Mouse (Mus musculus) T-helper 17 cell (primary cell): ENCODE data around the gene Lrrc8b.

ENCODE experiments used
- in situ Hi-C, 2 experiments: fragments of 300-600 bp; cut with MboI, MseI; formaldehyde crosslinking; loops; 1 replicate in 1 of 2; 2 replicates in 1 of 2; pipeline ENCODE4 v1.15.1; 2025; ENCODE audit warnings: high pct_unique_total_duplicates in 2 of 2

Lrrc8b gene

GRCm38 (mm10) chr5:105472983-105473705 is 57.6 kb downstream of the Lrrc8b start:
- in situ Hi-C loops = no loop called here

DNA sequence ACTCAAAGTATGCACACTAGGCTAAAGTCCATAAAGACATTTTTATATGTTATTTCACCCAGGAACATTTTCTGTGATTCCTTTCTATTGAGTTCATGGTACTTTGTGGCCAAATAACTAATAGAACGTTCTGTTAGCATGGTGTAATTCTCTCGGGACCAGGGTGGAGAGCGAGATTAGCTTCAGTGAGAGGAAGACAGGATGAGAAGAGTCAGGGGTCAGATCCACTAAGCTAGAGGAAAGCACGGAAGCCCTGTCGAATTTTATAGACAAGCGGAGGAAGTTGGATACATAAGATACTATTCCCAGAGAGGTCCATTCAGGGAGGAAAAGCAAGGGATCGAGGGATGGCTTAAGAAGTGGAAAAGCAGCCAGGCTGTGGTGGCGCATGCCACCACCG is 62.0 kb downstream of the Lrrc8b start:
- in situ Hi-C loops = no loop called here

- in situ Hi-C loops = no loop called here
These were observed 64.1 kb downstream of the Lrrc8b start for GRCm38 (mm10) chr5:105479673-105480072.

- in situ Hi-C loops = no loop called here
These were observed 65.0 kb downstream of the Lrrc8b start for GRCm38 (mm10) chr5:105480561-105480960.

- in situ Hi-C loops = no loop called here
These were observed 68.1 kb downstream of the Lrrc8b start for GRCm38 (mm10) chr5:105483632-105484031.

- in situ Hi-C loops = no loop called here
These were observed 68.7 kb downstream of the Lrrc8b start for GRCm38 (mm10) chr5:105484247-105484646.

DNA sequence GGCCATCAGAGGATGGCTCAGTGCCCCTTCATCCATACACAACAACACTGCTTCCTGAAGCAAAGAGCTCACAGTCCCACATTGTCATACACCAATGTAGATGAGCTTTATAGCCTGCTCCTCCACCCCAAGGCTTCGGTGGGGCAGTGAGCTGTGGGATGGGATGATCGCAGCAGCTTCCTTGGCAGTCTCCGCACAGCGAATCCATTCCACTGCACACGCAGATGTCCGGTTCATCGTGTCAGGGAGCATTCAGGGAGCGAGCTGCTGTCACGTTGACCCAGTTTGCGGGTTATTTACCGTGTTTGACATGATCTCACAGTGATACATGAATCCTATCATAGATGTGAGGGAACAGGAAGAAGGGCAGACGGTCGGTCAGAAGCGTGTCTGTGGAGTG is 69.3 kb downstream of the Lrrc8b start:
- in situ Hi-C loops = no loop called here

DNA sequence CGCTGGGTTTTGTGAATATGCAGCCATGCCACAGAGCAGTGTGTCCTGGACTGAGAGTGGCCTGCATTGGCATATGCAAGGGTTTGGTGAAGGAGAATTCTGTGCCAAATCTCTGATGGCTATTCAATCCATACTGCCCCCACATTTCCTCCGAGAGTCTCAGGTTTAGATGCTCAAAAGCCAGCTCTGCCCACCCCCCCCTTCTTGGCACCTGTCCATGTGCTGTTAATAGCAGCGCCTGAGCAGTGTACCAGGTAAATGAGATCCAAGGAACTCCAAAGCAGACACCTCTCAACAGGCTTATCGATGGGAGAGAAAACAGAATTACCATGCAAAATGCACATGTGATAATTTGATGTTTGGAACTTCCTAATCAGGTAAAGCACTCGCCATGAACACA is 74.6 kb downstream of the Lrrc8b start:
- in situ Hi-C loops = loop anchor here (5.0 to 10.0 kb wide), 3 partner anchors 83 to 375 kb away; no protein-coding TSS in a partner anchor

- in situ Hi-C loops = loop anchor here (5.0 to 10.0 kb wide), 3 partner anchors 84 to 373 kb away; no protein-coding TSS in a partner anchor
These were observed 75.8 kb downstream of the Lrrc8b start for GRCm38 (mm10) chr5:105491389-105491788.

- in situ Hi-C loops = loop anchor here (5.0 to 10.0 kb wide), 3 partner anchors 85 to 372 kb away; no protein-coding TSS in a partner anchor
These were observed 77.0 kb downstream of the Lrrc8b start for GRCm38 (mm10) chr5:105492367-105493246.

DNA sequence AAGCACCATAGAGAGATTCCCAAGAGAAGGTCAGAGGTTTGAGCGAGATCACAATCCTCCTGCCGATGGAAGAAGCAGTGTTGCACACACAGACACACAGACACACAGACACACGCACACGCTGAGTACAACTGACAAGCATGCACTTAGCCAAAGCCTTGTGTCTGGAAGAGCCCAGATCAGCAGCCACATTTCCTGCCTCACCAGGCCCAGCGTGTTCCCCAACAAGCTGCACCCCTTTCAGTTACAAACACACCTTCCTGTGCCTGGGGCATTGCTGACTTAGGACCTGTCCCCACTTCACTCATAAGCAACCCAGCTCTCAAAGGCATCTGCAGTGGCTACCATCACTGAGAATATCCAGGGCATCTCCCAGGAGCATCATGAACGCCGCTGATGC is 77.8 kb downstream of the Lrrc8b start:
- in situ Hi-C loops = loop anchor here (5.0 to 10.0 kb wide), 3 partner anchors 86 to 371 kb away; no protein-coding TSS in a partner anchor

- in situ Hi-C loops = loop anchor here (5.0 to 10.0 kb wide), 3 partner anchors 87 to 370 kb away; no protein-coding TSS in a partner anchor
These were observed 78.8 kb downstream of the Lrrc8b start for GRCm38 (mm10) chr5:105494246-105494917.

DNA sequence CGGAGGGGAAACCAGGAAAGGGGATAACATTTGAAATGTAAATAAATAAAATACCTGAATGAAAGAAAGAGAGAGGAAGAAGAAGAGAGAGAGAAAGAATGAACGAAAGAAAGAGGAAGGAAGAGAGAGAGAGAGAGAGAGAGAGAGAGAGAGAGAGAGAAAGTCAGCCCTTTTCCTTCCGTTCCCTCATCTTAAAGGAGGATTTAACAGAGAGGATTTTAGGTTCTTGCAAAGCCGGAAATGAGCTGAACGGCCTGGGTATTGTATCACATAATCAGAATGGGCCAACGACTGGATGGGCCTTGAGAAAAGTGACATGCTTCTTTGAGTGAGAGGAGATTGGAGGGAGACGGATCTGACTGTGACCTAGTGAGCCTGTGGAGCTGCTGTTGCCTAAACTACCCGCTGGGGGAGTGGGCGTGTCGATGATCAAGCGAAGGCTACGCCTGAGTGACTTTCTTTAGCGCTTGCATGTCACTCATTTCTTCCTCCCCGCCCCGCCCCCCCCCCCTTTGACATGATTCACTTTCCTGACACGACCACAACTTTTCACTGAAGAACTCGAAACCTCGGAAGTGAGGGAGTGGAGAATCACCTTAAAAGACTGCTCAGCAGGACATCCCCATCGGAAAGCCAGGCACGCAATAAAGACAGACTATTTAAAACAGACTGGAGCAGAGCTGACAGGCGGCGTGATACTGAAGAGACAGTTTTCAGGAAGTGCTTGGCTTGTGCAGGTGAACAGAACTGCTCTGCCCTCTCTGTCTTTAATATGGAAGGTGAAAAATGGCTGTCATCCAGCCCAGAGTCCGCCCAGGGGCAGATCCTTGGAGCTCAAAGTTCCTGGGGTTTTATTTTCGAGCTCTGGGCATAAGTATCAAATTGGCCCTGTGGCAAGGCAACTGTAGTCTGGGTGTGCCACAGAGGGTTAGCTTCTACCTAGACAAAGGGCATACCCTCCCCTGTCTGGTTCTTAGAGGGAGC is 79.6 kb downstream of the Lrrc8b start:
- in situ Hi-C loops = loop anchor here (5.0 to 10.0 kb wide), 6 partner anchors 88 to 377 kb away; no protein-coding TSS in a partner anchor

- in situ Hi-C loops = loop anchor here (5.0 to 10.0 kb wide), 5 partner anchors 151 to 376 kb away; no protein-coding TSS in a partner anchor
These were observed 80.6 kb downstream of the Lrrc8b start for GRCm38 (mm10) chr5:105496133-105496532.

GRCm38 (mm10) chr5:105496586-105496985 is 81.0 kb downstream of the Lrrc8b start:
- in situ Hi-C loops = loop anchor here (5.0 to 10.0 kb wide), 5 partner anchors 151 to 376 kb away; no protein-coding TSS in a partner anchor

- in situ Hi-C loops = loop anchor here (5.0 to 10.0 kb wide), 5 partner anchors 149 to 374 kb away; no protein-coding TSS in a partner anchor
These were observed 82.9 kb downstream of the Lrrc8b start for GRCm38 (mm10) chr5:105498429-105499000.

DNA sequence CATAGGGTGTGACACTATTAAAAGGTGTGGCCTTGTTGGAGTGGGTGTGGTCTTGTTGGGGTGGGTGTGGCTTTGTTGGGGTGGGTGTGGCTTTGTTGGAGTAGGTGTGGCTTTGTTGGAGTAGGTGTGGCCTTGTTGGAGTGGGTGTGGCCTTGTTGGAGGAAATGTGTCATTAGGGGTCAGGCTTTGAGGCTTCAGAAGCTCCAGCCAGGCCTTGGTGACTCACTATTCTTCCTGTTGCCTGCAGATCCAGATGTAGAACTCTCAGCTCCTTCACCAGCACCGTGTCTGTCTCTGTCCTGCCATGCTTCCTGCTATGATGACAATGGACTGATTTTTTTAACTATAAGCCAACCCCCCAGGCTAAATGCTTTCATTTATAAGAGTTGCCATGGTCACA is 83.8 kb downstream of the Lrrc8b start:
- in situ Hi-C loops = loop anchor here (5.0 to 10.0 kb wide), 5 partner anchors 148 to 373 kb away; no protein-coding TSS in a partner anchor

DNA sequence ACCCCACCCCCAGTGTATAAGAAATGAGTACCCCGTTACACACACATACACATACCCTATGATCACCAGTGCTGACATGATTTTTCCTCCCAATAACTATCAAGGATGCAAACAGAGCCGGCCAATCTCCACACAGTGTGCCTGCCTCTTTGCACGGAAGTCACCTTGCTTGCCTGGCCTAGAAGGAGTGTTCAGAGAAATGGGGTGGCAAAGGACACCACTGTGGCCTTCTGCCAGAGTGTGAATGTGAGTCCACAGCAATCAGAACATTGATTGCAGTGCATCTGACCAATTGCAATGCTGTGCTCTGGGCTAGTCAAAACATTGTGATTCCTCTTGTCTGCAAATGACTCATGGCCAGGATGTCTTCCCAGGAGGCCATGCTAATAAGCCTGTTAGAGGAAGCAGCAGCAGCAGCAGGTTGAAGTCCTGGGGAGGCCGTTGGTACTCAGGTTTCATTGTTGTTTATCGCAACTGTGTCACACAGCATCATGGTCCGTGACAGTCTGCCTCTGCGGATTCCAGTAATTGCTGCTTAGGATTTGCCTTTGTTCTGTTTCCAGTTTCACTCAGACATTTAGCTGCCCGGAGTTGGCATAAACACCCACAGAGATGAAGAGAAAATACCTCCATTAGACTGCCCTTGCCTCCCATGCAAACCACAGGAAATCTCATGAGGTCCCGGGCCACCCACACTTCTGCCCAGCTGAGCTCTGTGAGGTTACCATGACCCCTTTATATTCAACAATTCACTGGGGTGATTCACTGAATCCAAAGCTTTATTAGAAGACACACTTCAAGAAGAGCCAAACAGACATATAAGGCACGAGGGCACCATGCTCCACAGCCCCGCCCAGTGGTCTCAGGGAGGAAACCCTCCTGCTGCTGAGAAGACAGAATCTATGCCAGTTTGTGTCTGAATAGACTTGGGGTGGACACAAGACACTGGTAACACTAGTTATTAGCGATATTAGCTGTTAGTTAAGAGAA is 84.9 kb downstream of the Lrrc8b start:
- in situ Hi-C loops = no loop called here
